Mouse (Mus musculus) embryonic facial prominence, embryonic 14.5 days (tissue): ENCODE measurements around the gene Wdr95. TPM values are rescaled to one million over a fixed set of nuclear protein-coding genes. Genes with fewer than 3 reads are reported as not detected.

Experiments used
- ATAC-seq: fragments of 200-750 bp; cut with Nextera tagmentation; 2 replicates; pipeline ENCODE4 v1.8.0; 2017; ENCODE audit warnings: low read depth, moderate number of reproducible peaks, moderate TSS enrichment
- DNase-seq: peaks from one replicate; pipeline ENCODE4 v3.0.0-alpha.2; 2015; ENCODE audit warnings: low spot score
- H3K27ac ChIP-seq: fragments of 300-500 bp; sonication (generic); replicated peaks from 2 replicates; pipeline ENCODE4 v1.5.1; 2014; ENCODE audit warnings: low read depth, mild to moderate bottlenecking, low read length, moderate library complexity
- H3K27me3 ChIP-seq: fragments of 300-500 bp; sonication (generic); replicated peaks from 2 replicates; pipeline ENCODE4 v1.6.1; 2014; ENCODE audit warnings: low read length; ENCODE audit not compliant: control insufficient read depth, insufficient read depth
- H3K36me3 ChIP-seq: fragments of 300-500 bp; sonication (generic); 2 replicates; pipeline ENCODE4 v1.6.1; 2014; ENCODE audit warnings: low read length, mixed read lengths; ENCODE audit not compliant: control insufficient read depth, insufficient read depth
- H3K4me1 ChIP-seq: fragments of 300-500 bp; sonication (generic); 2 replicates; pipeline ENCODE4 v1.6.1; 2014; ENCODE audit warnings: antibody characterized with exemption, low read length; ENCODE audit not compliant: control insufficient read depth, insufficient read depth
- H3K4me2 ChIP-seq: fragments of 300-500 bp; sonication (generic); 2 replicates; pipeline ENCODE4 v1.6.1; 2014; ENCODE audit warnings: low read depth, mild to moderate bottlenecking, low read length, moderate library complexity, mixed read lengths
- H3K4me3 ChIP-seq: fragments of 300-500 bp; sonication (generic); 2 replicates; pipeline ENCODE4 v1.5.1; 2014; ENCODE audit warnings: low read depth, mild to moderate bottlenecking, low read length
- H3K9ac ChIP-seq: fragments of 300-500 bp; sonication (generic); 2 replicates; pipeline ENCODE4 v1.6.1; 2014; ENCODE audit warnings: low read depth, mild to moderate bottlenecking, low read length, moderate library complexity, mixed read lengths
- H3K9me3 ChIP-seq: fragments of 300-500 bp; sonication (generic); 2 replicates; pipeline ENCODE4 v1.6.1; 2016; ENCODE audit warnings: low read length; ENCODE audit not compliant: control insufficient read depth
- WGBS: fragments of 180-500 bp; shearing (Covaris S2); extraction: QIAGEN DNeasy Blood & Tissue Kit; methylation state at CpG from one replicate; pipeline ENCODE4 v1.1.7; 2014; 5-methylcytosine and 5-hydroxymethylcytosine counted together
- polyA plus RNA-seq: library from polyadenylated mRNA; unstranded; fragments of >200 nt; fragmentation: Nextera tagmentation; extraction: Ambion mirVana; gene quantifications from 2 replicates; pipeline ENCODE4 v1.2.1, GENCODE M21; 2014

Gene Wdr95
- polyA plus RNA-seq, 1 experiment from 2014 or later: 0.72 TPM

DNA sequence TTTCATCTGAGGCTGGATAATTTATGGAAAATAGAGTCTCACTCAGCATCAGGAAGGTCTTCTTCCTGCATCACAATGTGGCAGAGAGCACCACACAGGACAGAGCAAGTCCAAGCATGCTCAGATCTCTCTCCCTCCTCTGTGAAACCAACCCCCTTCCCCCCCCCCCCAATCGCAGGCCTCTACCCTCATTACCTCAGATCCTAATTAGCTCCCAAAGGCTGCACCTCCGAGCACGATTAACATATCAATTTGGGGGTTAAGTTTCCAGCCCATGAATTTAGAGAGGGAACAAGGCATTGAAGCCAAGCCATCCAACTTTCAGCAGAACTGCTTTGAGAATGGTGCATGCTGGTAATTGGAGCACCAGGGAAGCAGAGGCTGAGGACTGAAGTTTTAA is 15.8 kb upstream of the Wdr95 start:
- Histone ChIP-seq H3K4me3 (no peak overlapping the region), H3K4me1 (peaks cover 19% of the 10 kb centered on the region), H3K4me2 (no peak overlapping the region), H3K9me3 (no peaks in the 10 kb centered on the region), H3K9ac (no peak overlapping the region), H3K36me3 (no peaks in the 10 kb centered on the region), H3K27ac (no peak overlapping the region), H3K27me3 (no peaks in the 10 kb centered on the region)
- DNase-seq (no peak), ATAC-seq (no peak)
- WGBS: 26% methylated on average over 3 of the region's 3 CpGs

DNA sequence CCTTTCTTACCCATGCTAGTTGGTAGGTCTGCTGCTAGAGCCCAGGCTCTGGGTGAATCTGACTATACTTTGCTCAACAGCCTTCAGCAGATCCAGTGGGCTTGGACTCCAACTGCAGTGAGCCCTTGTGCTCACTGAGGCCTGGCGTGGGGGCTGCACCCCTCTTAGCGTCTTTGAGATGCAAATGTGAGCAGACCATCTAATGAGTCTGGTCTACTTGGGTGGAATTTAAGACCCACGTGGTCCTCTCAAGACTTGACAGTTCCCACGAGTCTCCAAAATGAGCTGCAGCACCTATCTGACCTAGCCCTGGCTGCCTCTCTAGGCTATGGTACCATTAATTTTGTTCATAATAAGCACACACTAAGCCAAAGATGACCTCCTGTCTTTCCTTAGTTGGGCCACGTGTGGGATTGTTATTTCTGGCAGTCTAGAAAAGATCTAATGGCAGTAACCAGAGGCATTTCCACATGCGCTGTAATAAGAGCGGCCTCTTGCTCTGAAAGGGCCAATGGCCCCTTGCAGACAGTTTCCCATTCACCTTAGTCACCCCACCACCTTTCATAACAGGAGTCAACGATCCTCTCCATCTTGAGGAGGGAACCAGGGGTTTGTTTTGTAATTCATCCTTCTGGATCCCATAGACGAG is 14.9 kb upstream of the Wdr95 start:
- 34% methylated on average over 9 of the region's 9 CpGs for WGBS
- DNase-seq: peak; percentile 57
- peak overlapping the region; percentile 77; the same call in 1 of the 2 replicates for H3K27ac ChIP-seq

GRCm38 (mm10) chr5:149514087-149514671 is 14.3 kb upstream of the Wdr95 start:
- 7% methylated on average over 14 of the region's 14 CpGs for WGBS

More for the DNA sequence above, 14.9 kb upstream of the Wdr95 start:
- H3K36me3 ChIP-seq: no peaks in the 10 kb centered on the region
- H3K9me3 ChIP-seq: no peaks in the 10 kb centered on the region
- no peaks in the 10 kb centered on the region for H3K27me3 ChIP-seq
- no peak overlapping the region for H3K9ac ChIP-seq
- peaks cover 19% of the 10 kb centered on the region for H3K4me1 ChIP-seq
- no peak; the same call in 1 of the 2 replicates for ATAC-seq
- no peak overlapping the region for H3K4me3 ChIP-seq
- peak overlapping the region; percentile 41; the same call in 1 of the 2 replicates for H3K4me2 ChIP-seq

GRCm38 (mm10) chr5:149514890-149515289 is 13.6 kb upstream of the Wdr95 start:
- no peaks in the 10 kb centered on the region for H3K36me3 ChIP-seq
- H3K27me3 ChIP-seq: no peaks in the 10 kb centered on the region
- ATAC-seq (no peak), DNase-seq (no peak)
- 40% methylated on average over 3 of the region's 3 CpGs for WGBS
- H3K9ac ChIP-seq: no peak overlapping the region
- 0 out of 2 replicates have a peak overlapping the region, but pooled peaks have one; percentile 41 for H3K4me2 ChIP-seq
- peak overlapping the region; percentile 77 for H3K27ac ChIP-seq
- no peaks in the 10 kb centered on the region for H3K9me3 ChIP-seq
- no peak overlapping the region for H3K4me3 ChIP-seq
- H3K4me1 ChIP-seq: peaks cover 19% of the 10 kb centered on the region

More at GRCm38 (mm10) chr5:149514087-149514671, 14.3 kb upstream of the Wdr95 start:
- peak; percentile 75 for ATAC-seq
- Histone ChIP-seq H3K27me3 (no peaks in the 10 kb centered on the region), H3K27ac (peak overlapping the region; percentile 77), H3K4me2 (peak overlapping the region; percentile 41), H3K9me3 (no peaks in the 10 kb centered on the region), H3K36me3 (no peaks in the 10 kb centered on the region), H3K4me3 (no peak overlapping the region), H3K9ac (no peak overlapping the region), H3K4me1 (peaks cover 19% of the 10 kb centered on the region)
- DNase-seq: peak; percentile 92

- no peaks in the 10 kb centered on the region for H3K36me3 ChIP-seq
- DNase-seq: no peak
- H3K9me3 ChIP-seq: no peaks in the 10 kb centered on the region
- no peak overlapping the region for H3K27ac ChIP-seq
- H3K27me3 ChIP-seq: no peaks in the 10 kb centered on the region
- peaks cover 16% of the 10 kb centered on the region for H3K4me1 ChIP-seq
- 68% methylated on average over 6 of the region's 6 CpGs for WGBS
- H3K4me3 ChIP-seq: no peak overlapping the region
- no peak overlapping the region for H3K9ac ChIP-seq
- H3K4me2 ChIP-seq: no peak overlapping the region
- ATAC-seq: no peak
Observed at GRCm38 (mm10) chr5:149517116-149517515, 11.4 kb upstream of the Wdr95 start.

GRCm38 (mm10) chr5:149520806-149521205 is 7.7 kb upstream of the Wdr95 start:
- 75% methylated on average over 5 of the region's 5 CpGs for WGBS
- ATAC-seq (no peak), DNase-seq (peak; percentile 43)
- H3K36me3 ChIP-seq: no peaks in the 10 kb centered on the region
- no peak overlapping the region for H3K27ac ChIP-seq
- peaks cover 6% of the 10 kb centered on the region for H3K4me1 ChIP-seq
- H3K4me3 ChIP-seq: no peak overlapping the region
- no peak overlapping the region for H3K9ac ChIP-seq
- no peaks in the 10 kb centered on the region for H3K27me3 ChIP-seq
- H3K4me2 ChIP-seq: no peak overlapping the region
- no peaks in the 10 kb centered on the region for H3K9me3 ChIP-seq

DNA sequence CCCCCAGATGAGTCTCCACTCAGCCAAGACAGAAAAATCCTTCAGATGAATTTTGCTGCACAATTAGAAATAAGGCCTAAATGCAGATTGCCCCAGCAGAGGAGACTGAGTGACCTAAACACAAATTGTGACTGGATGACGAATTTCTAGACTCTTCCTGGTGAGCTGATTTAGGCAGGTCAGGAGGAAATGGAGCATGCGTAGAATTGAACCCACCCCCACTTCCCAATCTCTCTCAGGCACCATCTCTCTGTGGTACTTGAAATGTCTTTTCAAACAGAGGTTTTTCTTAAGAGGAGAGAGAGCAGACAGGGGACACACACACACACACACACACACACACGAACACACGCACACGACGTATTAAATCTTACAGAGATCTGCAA is 4.6 kb upstream of the Wdr95 start:
- ATAC-seq: no peak
- peak overlapping the region; percentile 67; the same call in 1 of the 2 replicates for H3K27ac ChIP-seq

DNA sequence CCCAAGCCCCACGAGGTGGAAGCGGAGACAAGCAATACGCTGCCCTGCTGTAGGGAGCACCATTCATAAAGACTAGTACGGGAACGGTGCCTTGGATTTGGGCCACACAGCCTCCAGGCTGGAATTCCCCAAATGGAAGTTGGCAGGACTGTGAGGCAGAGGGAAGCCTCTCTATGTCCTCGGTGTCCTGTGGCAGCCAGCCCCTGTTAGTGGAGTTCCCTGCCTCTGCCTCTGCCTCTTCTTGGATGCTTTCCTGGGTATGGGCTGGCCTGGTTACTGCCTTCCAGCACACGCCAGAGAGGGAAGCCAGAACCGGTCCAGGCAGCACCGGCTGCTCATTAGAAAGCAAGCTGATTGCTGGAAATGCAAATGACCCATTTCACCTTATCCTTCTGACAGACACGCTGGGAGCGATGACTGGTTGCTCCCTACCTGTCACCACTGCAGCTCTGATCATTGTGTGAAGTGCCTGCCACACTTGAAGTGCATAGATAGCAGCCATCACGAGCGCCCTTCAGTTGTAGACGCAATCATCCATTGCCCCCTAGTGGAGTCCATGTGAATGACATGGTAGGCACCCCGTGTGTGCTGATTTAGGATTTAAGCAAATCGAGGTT is 4.1 kb upstream of the Wdr95 start:
- Histone ChIP-seq H3K4me2 (peak overlapping the region; percentile 39), H3K9ac (no peak overlapping the region), H3K9me3 (no peaks in the 10 kb centered on the region), H3K4me1 (peaks cover 16% of the 10 kb centered on the region), H3K27me3 (no peaks in the 10 kb centered on the region), H3K36me3 (no peaks in the 10 kb centered on the region), H3K4me3 (no peak overlapping the region), H3K27ac (peak overlapping the region; percentile 67; the same call in 1 of the 2 replicates)
- DNase-seq (peak; percentile 92), ATAC-seq (peak; percentile 78)
- 8% methylated on average over 15 of the region's 16 CpGs for WGBS

More for the DNA sequence above, 4.6 kb upstream of the Wdr95 start:
- no peaks in the 10 kb centered on the region for H3K36me3 ChIP-seq
- H3K9me3 ChIP-seq: no peaks in the 10 kb centered on the region
- DNase-seq: no peak
- no peak overlapping the region for H3K4me3 ChIP-seq
- H3K4me1 ChIP-seq: peaks cover 15% of the 10 kb centered on the region
- H3K9ac ChIP-seq: no peak overlapping the region
- H3K27me3 ChIP-seq: no peaks in the 10 kb centered on the region
- H3K4me2 ChIP-seq: peak overlapping the region; percentile 39
- WGBS: 38% methylated on average over 6 of the region's 6 CpGs
